Mouse (Mus musculus) heart, adult 11 months (tissue): ENCODE results near the gene Sohlh1.
A peak's percentile ranks its signal among the peaks of the same experiment; 100 is the strongest.

Experiments used
- DNase-seq: peaks from one replicate; pipeline ENCODE4 v3.0.0; 2022

Sohlh1 gene

GRCm38 (mm10) chr2:25847226-25847625, at the start of gene Sohlh1:
TSS of gene Sohlh1 (minus strand) at chr2:25847248.
- DNase-seq: no peak

DNA sequence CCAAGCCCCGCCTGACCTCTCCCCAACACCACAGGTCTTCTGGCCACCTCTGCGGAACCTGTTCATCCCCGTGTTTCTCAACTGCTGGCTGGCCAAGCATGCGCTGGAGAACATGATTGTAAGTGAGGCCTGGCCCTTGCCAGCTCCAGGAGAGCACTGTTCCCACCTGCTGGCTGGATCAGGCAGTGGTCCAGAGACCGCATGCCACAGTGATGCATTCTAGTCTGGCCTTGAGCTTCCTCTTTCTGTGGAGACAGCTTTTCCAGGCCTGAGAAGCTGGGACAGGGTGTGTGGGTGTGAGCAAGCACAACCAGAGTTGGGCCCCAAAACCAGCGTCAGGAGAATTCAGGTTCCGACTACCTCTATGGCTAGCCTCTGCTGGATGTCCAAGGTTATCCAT, 45.4 kb upstream of the Sohlh1 start:
- DNase-seq: no peak

GRCm38 (mm10) chr2:25888144-25888543, 41.1 kb upstream of the Sohlh1 start:
- DNase-seq: no peak

- no peak for DNase-seq
Measured at GRCm38 (mm10) chr2:25887226-25887625, 40.2 kb upstream of the Sohlh1 start.

GRCm38 (mm10) chr2:25884756-25885155, 37.7 kb upstream of the Sohlh1 start:
- no peak for DNase-seq

DNA sequence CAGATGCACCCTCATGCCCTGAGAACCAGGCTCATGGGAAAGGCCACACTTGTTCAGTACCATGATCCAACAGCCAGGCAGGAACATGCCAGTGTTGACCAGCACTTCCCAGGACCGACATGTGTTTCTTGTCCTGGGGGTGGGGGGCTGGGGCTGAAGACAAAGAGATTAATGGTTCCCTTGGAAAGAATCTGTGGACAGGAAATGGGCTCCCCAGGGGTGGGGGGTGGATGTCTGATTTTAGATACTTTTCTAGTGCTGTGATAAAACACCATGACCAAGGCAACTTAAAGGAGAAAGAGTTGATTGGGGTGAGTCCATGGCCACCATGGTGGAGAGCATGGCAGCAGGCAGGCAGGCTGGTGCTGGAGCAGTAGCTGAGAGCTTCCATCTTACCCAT, 35.2 kb upstream of the Sohlh1 start:
- DNase-seq: no peak

GRCm38 (mm10) chr2:25879061-25879460, 32.0 kb upstream of the Sohlh1 start:
- DNase-seq: no peak

GRCm38 (mm10) chr2:25878516-25878915, 31.5 kb upstream of the Sohlh1 start:
- DNase-seq: no peak

DNA sequence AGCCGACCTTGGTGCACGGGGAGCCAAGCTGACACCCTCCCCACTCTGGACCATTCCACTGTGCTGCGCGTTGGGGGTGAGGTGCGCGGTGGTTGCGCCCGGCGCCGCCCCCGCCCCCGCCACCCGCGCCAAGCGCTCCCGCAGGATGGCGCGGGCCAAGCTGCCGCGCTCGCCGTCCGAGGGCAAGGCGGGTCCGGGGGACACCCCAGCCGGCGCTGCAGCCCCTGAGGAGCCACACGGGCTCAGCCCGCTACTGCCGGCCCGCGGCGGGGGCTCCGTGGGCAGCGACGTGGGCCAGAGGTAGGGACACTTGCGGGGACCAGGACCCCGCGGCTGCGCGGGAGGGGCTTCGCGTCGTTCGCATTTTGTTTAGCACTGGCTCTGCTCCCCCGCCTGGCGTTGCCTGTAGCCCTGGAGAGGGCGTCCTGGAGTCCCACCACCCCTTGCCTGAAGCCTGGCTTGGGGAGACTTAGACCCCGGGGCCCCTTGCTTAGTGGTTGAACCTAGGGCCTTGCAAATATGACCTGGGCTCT, 30.8 kb upstream of the Sohlh1 start:
- DNase-seq: no peak

DNA sequence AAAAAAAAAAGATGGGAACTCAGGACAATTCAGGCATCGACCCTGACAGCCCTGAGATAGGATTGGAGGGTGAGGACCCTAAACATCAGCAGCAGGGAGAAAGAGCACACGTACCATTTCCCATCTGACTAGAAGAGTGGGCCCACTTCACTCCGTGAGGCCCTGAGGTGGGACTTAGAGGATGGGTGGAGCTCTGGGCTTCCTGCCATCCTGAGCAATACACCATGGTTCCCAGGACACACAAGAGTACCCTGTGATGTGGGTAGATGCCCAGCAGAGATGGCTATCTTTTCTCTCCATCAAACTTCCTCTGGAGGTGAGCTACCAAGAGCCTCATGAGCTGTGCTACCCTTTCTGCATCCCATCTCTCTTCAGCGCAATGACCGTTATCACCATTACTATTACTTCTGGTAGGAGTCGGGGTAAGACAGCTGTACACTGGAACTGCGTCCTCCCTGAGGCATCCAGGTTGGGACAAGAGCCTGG, 30.2 kb upstream of the Sohlh1 start:
- no peak for DNase-seq

- no peak for DNase-seq
Measured at GRCm38 (mm10) chr2:25866656-25867055, 19.6 kb upstream of the Sohlh1 start.

DNA sequence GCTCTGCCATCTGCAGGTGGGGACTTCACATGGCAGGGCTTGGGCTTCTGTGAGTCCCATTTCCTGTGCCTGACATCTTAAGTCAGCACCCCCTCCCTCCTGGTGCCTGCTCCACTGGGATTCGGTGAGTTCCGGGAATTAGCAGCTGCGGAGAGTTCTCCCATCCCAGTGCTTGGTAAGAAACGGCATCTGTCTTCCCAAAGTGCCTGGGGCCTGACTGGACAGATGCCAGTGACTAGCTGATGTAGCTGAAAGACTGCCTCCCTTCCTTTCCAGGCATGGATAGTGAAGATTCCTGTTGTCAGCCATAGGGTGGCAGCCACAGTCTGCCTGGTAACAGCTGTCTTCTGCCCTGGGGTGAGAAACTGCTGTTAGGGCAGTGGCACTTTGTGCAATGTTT, 18.4 kb upstream of the Sohlh1 start:
- no peak for DNase-seq

- DNase-seq: no peak
Measured at GRCm38 (mm10) chr2:25864230-25864629, 17.2 kb upstream of the Sohlh1 start.

- DNase-seq: no peak
Measured at GRCm38 (mm10) chr2:25863337-25864131, 16.5 kb upstream of the Sohlh1 start, which contains the start of gene Kcnt1. TSS of gene Kcnt1 (plus strand) at chr2:25863734.

DNA sequence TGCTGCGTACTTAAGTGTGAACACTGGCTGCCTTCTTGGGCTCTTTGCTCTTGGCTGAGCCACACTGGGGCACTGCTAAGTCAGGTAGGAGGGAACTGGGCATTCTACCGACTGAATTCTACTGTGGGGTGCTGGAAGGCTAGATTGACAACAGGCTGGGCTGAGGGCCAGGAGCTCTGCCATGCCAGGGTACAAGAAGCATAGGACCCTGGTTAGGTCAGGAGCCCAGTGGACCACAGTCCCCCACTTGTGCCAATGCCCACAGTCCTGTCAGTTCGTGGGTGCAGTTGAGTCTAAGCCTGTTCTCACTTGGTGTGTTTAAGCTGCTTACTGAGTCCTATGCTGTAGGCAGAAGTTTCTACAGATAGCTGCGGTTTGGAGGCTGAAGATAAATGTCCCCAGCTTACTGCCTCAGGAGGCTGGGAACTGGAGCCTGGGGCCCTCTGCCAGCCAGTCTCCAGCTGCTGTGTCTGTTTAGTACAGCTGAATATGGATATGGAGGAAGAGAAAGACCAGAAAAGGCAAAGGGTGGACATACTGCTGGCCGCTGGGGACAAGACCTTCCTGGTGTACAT, 15.7 kb upstream of the Sohlh1 start:
- no peak for DNase-seq

- no peak for DNase-seq
Measured at GRCm38 (mm10) chr2:25862038-25862437, 15.0 kb upstream of the Sohlh1 start.

DNA sequence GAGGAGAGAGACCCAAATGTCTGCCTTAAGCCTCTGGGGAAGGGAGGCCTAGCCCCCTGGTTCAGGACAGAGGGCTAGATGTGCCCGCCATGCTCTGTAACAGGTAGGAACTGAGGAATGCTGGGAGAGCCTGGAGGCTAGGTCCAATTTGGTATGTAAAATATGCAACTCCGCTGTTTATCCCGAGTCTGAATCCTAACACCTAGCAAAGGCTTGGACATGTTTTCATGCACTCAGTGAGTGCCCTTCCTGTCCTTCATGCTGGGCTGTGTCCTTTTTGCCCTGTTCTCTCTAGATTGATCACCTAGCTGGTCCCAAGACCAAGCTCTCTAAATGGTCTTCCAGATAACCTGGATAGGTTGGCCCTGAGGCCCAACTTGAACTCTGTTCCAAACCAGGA, 12.8 kb upstream of the Sohlh1 start:
- no peak for DNase-seq

DNA sequence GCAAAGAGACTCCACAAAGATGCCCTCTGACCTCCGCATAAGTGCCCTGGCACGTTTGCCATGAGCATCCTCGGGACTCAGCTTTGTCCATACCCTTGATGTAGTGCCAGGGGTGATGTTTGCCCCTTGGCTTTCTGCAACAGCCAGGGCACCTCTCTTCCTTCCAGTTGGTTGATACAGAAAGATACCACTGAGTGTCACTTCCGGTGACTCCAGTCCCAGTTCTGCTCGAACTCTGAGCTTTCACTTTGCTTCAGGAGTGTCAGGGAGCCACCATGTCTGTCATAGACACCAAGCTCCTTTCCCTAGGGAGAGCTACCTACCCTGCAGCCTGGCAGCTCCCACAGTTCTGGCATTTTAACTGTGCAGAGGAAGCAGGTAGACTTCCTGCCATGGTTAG, 7.0 kb upstream of the Sohlh1 start:
- DNase-seq: no peak

- DNase-seq: peak; percentile 98
Measured at GRCm38 (mm10) chr2:25852626-25853025, 5.6 kb upstream of the Sohlh1 start.

DNA sequence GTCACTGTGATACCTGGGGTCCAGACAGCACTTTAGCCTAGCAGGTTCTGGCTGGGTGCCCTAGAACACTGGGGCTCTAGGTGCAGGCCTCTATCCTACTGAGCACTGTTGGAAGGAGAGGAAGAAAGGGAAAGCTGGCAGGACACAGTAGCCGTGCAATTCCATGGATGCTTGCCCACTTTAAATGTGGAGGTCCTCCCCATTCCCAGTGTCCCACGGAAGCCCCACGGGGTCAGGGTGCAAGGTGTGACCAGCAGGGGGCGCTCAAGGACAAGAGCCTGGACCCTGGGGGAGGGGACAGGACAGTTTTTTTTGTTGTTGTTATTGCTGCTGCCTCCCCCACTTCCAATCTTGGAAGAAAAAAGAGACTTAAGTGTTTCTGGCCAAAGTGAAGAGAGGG, 3.3 kb upstream of the Sohlh1 start:
- no peak for DNase-seq

DNA sequence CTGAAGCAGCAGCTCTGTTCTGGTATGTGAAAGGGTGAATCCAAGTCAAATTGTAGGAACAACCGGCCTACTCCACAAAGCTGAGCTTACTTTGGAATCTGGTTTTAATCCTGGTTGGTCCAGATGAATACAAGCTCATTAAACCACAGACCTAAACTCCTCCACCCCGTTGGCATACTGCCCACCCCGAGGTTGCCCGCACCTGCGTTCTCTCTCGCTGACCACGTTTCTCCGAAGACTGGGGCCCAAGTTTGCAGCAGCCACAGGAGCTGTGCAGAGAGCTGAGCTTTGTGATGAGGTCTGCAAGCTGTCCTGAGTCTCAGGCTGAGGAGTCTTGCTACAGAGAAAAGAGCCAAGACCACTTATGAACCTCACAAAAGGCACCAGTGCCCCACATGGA, 532 bp downstream of the Sohlh1 start:
- DNase-seq: no peak

DNA sequence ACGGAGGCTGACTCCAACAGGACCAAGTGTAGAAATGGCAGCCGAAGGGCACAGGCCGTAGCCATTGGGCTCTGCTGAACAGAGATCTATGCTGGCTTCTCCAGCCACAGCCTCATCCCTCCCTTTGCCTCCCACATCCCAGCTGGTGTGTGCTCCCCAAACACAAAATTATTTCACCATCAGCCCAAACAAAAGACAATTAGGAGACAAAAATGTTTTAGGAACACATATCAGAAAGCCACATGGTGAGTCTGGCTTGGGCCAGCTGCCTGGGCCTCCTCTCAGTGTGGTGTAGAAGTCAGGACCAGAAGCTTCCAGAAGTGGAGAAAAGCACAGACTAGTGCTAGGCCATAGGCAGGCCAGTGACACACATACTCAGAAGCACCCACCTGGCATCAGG, 3.0 kb downstream of the Sohlh1 start:
- DNase-seq: no peak

GRCm38 (mm10) chr2:25842758-25843157, 4.3 kb downstream of the Sohlh1 start:
- no peak for DNase-seq

DNA sequence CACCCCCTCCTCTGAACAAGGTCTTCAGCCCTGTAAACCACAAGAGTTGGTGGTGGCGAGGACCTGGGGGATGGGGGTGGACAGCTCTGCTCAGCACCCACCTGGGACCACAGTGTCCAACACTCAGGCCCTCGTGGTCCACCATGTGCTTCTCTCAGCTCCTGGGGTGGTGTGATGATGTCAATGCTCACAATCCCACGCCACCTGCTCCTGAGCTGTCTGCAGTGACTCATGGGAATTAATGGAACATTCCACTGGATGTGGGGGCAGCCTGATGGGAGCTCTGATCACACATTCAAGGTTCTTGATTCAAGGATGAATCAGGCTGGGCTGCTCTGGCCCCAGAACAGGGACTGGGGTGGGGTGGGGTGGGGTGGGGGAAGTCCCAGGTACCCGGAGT, 4.9 kb downstream of the Sohlh1 start:
- DNase-seq: no peak
